Mouse (Mus musculus) gastrocnemius, postnatal 36 days (tissue): ENCODE data around the gene Morn1. TPM values are rescaled to one million over a fixed set of nuclear protein-coding genes. Genes with fewer than 3 reads are reported as not detected.

Experiments used
- DNase-seq, 2 experiments: peaks; one replicate each; pipeline ENCODE4 v3.0.0; 2022
- intact Hi-C: fragments of 180-260 bp; cut with DNase I; formaldehyde crosslinking; loops from one replicate; pipeline ENCODE4 v1.15.1; 2025
- total RNA-seq, 2 experiments: library from RNA; stranded (reverse); gene quantifications; 2 replicates each; pipeline ENCODE4 v1.2.3; 2021

The Morn1 gene
- total RNA-seq, 2 experiments from 2014 or later, result 1.5 to 1.8 TPM

GRCm38 (mm10) chr4:155113766-155114410 lies 27.5 kb downstream of the Morn1 start:
- intact Hi-C loops, result loop anchor here (5.0 kb wide), 1 partner anchor 138 kb away; no protein-coding TSS in a partner anchor
- no peak for DNase-seq

GRCm38 (mm10) chr4:155116607-155117006 lies 30.2 kb downstream of the Morn1 start:
- intact Hi-C loops, result no loop called here
- DNase-seq, result no peak

- no peak for DNase-seq
- intact Hi-C loops, result no loop called here
Observed at GRCm38 (mm10) chr4:155117396-155117978, 31.1 kb downstream of the Morn1 start.

GRCm38 (mm10) chr4:155118278-155118677 lies 31.9 kb downstream of the Morn1 start:
- intact Hi-C loops, result no loop called here
- DNase-seq, result no peak

- intact Hi-C loops, result no loop called here
- no peak for DNase-seq
Observed at GRCm38 (mm10) chr4:155120038-155120437, 33.7 kb downstream of the Morn1 start.

GRCm38 (mm10) chr4:155120583-155120982 lies 34.2 kb downstream of the Morn1 start:
- no peak for DNase-seq
- intact Hi-C loops, result no loop called here

GRCm38 (mm10) chr4:155121222-155121621 lies 34.8 kb downstream of the Morn1 start:
- intact Hi-C loops, result no loop called here

GRCm38 (mm10) chr4:155121915-155122443 lies 35.6 kb downstream of the Morn1 start:
- no peak for DNase-seq
- intact Hi-C loops, result no loop called here

More at GRCm38 (mm10) chr4:155121222-155121621, 34.8 kb downstream of the Morn1 start:
- DNase-seq, result no peak

GRCm38 (mm10) chr4:155122444-155123040 lies 36.2 kb downstream of the Morn1 start:
- intact Hi-C loops, result no loop called here
- DNase-seq, result peak; percentile 59 to 73

GRCm38 (mm10) chr4:155123868-155124534 lies 37.6 kb downstream of the Morn1 start:
- no peak for DNase-seq
- intact Hi-C loops, result no loop called here

GRCm38 (mm10) chr4:155125310-155125709 lies 38.9 kb downstream of the Morn1 start:
- DNase-seq, result no peak
- intact Hi-C loops, result no loop called here

GRCm38 (mm10) chr4:155126194-155126593 lies 39.8 kb downstream of the Morn1 start:
- intact Hi-C loops, result loop anchor here (2.0 kb wide), 1 partner anchor 25 kb away; no protein-coding TSS in a partner anchor

GRCm38 (mm10) chr4:155126602-155127372 lies 40.4 kb downstream of the Morn1 start:
- intact Hi-C loops, result loop anchor here (2.0 kb wide), 1 partner anchor 26 kb away; no protein-coding TSS in a partner anchor
- no peak for DNase-seq

More at GRCm38 (mm10) chr4:155126194-155126593, 39.8 kb downstream of the Morn1 start:
- DNase-seq, result peak in 1 of 2 experiments; percentile 2

- DNase-seq, result no peak
- intact Hi-C loops, result loop anchor here (2.0 kb wide), 1 partner anchor 118 kb away; no protein-coding TSS in a partner anchor
Observed at GRCm38 (mm10) chr4:155128411-155128810, 42.0 kb downstream of the Morn1 start.

- intact Hi-C loops, result loop anchor here (2.0 kb wide), 1 partner anchor 117 kb away; no protein-coding TSS in a partner anchor
- peak in 1 of 2 experiments; percentile 47 for DNase-seq
Observed at GRCm38 (mm10) chr4:155129132-155129917, 42.9 kb downstream of the Morn1 start.

- DNase-seq, result peak; percentile 75 to 76
- intact Hi-C loops, result loop anchor here (2.0 kb wide), 1 partner anchor 117 kb away; no protein-coding TSS in a partner anchor
Observed at GRCm38 (mm10) chr4:155129996-155130395, 43.6 kb downstream of the Morn1 start.

GRCm38 (mm10) chr4:155130616-155131015 lies 44.2 kb downstream of the Morn1 start:
- intact Hi-C loops, result no loop called here
- DNase-seq, result no peak

GRCm38 (mm10) chr4:155133188-155133587 lies 46.8 kb downstream of the Morn1 start:
- intact Hi-C loops, result no loop called here
- DNase-seq, result no peak
